Mouse (Mus musculus): ENCODE results near the gene 3830403N18Rik.

GRCm38 (mm10) chrX:56151396-56151795 is 15.0 kb downstream of the 3830403N18Rik start:
- no peak for TF ChIP-seq CTCF (IDR thresholded peaks at IDR 0.05; ENCODE audit: borderline replicate concordance, insufficient read depth, low read depth, low read length)
- TF ChIP-seq POLR2A (IDR thresholded peaks at IDR 0.05; ENCODE audit: borderline replicate concordance, insufficient read depth, low read length), result no peak

Measured in cerebellum, adult 2 months (tissue).